Mouse (Mus musculus): ENCODE results near the gene Ace2. TPM values are rescaled to one million over a fixed set of nuclear protein-coding genes. Genes with fewer than 3 reads are reported as not detected.

Ace2 gene
- 0.19 and 0.26 TPM in 2 replicates for polyA plus RNA-seq (2012; rRNA removed)

- no peak for DNase-seq (ENCODE audit: low read depth)
- TF ChIP-seq POLR2A (IDR thresholded peaks at IDR 0.05; ENCODE audit: borderline replicate concordance, extremely low read depth, insufficient read depth, insufficient read length, poor library complexity, severe bottlenecking) (no peak), CTCF (IDR thresholded peaks at IDR 0.05; ENCODE audit: borderline replicate concordance, extremely low read depth, insufficient read depth, insufficient read length) (no peak)
Measured at GRCm38 (mm10) chrX:164139032-164139431, at the start of gene Ace2. TSS of gene Ace2 (plus strand) at chrX:164139332.

GRCm38 (mm10) chrX:164089916-164090315, 49.2 kb upstream of the Ace2 start:
- TF ChIP-seq CTCF (IDR thresholded peaks at IDR 0.05; ENCODE audit: borderline replicate concordance, extremely low read depth, insufficient read depth, insufficient read length) = no peak
- TF ChIP-seq POLR2A (IDR thresholded peaks at IDR 0.05; ENCODE audit: borderline replicate concordance, extremely low read depth, insufficient read depth, insufficient read length, poor library complexity, severe bottlenecking) = no peak
- DNase-seq (ENCODE audit: low read depth) = no peak

- no peak for DNase-seq (ENCODE audit: low read depth)
- no peak for TF ChIP-seq CTCF (IDR thresholded peaks at IDR 0.05; ENCODE audit: borderline replicate concordance, extremely low read depth, insufficient read depth, insufficient read length)
- TF ChIP-seq POLR2A (IDR thresholded peaks at IDR 0.05; ENCODE audit: borderline replicate concordance, extremely low read depth, insufficient read depth, insufficient read length, poor library complexity, severe bottlenecking) = no peak
Measured at GRCm38 (mm10) chrX:164092300-164093169, 46.6 kb upstream of the Ace2 start.

- no peak for DNase-seq (ENCODE audit: low read depth)
- TF ChIP-seq POLR2A (IDR thresholded peaks at IDR 0.05; ENCODE audit: borderline replicate concordance, extremely low read depth, insufficient read depth, insufficient read length, poor library complexity, severe bottlenecking) (no peak), CTCF (IDR thresholded peaks at IDR 0.05; ENCODE audit: borderline replicate concordance, extremely low read depth, insufficient read depth, insufficient read length) (no peak)
Measured at GRCm38 (mm10) chrX:164093435-164093834, 45.7 kb upstream of the Ace2 start.

GRCm38 (mm10) chrX:164095838-164096237, 43.3 kb upstream of the Ace2 start:
- DNase-seq (ENCODE audit: low read depth) = no peak
- TF ChIP-seq POLR2A (IDR thresholded peaks at IDR 0.05; ENCODE audit: borderline replicate concordance, extremely low read depth, insufficient read depth, insufficient read length, poor library complexity, severe bottlenecking) (no peak), CTCF (IDR thresholded peaks at IDR 0.05; ENCODE audit: borderline replicate concordance, extremely low read depth, insufficient read depth, insufficient read length) (no peak)

GRCm38 (mm10) chrX:164101483-164101882, 37.6 kb upstream of the Ace2 start:
- peak; percentile 12 for DNase-seq (ENCODE audit: low read depth)
- TF ChIP-seq POLR2A (IDR thresholded peaks at IDR 0.05; ENCODE audit: borderline replicate concordance, extremely low read depth, insufficient read depth, insufficient read length, poor library complexity, severe bottlenecking) = no peak
- TF ChIP-seq CTCF (IDR thresholded peaks at IDR 0.05; ENCODE audit: borderline replicate concordance, extremely low read depth, insufficient read depth, insufficient read length) = no peak

- DNase-seq (ENCODE audit: low read depth) = no peak
- TF ChIP-seq CTCF (IDR thresholded peaks at IDR 0.05; ENCODE audit: borderline replicate concordance, extremely low read depth, insufficient read depth, insufficient read length) (no peak), POLR2A (IDR thresholded peaks at IDR 0.05; ENCODE audit: borderline replicate concordance, extremely low read depth, insufficient read depth, insufficient read length, poor library complexity, severe bottlenecking) (no peak)
Measured at GRCm38 (mm10) chrX:164102198-164102597, 36.9 kb upstream of the Ace2 start.

GRCm38 (mm10) chrX:164102656-164103055, 36.5 kb upstream of the Ace2 start:
- peak; percentile 40 for DNase-seq (ENCODE audit: low read depth)
- TF ChIP-seq CTCF (IDR thresholded peaks at IDR 0.05; ENCODE audit: borderline replicate concordance, extremely low read depth, insufficient read depth, insufficient read length) (no peak), POLR2A (IDR thresholded peaks at IDR 0.05; ENCODE audit: borderline replicate concordance, extremely low read depth, insufficient read depth, insufficient read length, poor library complexity, severe bottlenecking) (no peak)

GRCm38 (mm10) chrX:164111146-164111545, 28.0 kb upstream of the Ace2 start:
- DNase-seq (ENCODE audit: low read depth) = no peak
- TF ChIP-seq CTCF (IDR thresholded peaks at IDR 0.05; ENCODE audit: borderline replicate concordance, extremely low read depth, insufficient read depth, insufficient read length) (no peak), POLR2A (IDR thresholded peaks at IDR 0.05; ENCODE audit: borderline replicate concordance, extremely low read depth, insufficient read depth, insufficient read length, poor library complexity, severe bottlenecking) (no peak)

- DNase-seq (ENCODE audit: low read depth) = no peak
- no peak for TF ChIP-seq CTCF (IDR thresholded peaks at IDR 0.05; ENCODE audit: borderline replicate concordance, extremely low read depth, insufficient read depth, insufficient read length)
Measured at GRCm38 (mm10) chrX:164113744-164114143, 25.4 kb upstream of the Ace2 start.

GRCm38 (mm10) chrX:164123942-164124341, 15.2 kb upstream of the Ace2 start:
- DNase-seq (ENCODE audit: low read depth) = no peak
- TF ChIP-seq POLR2A (IDR thresholded peaks at IDR 0.05; ENCODE audit: borderline replicate concordance, extremely low read depth, insufficient read depth, insufficient read length, poor library complexity, severe bottlenecking) (no peak), CTCF (IDR thresholded peaks at IDR 0.05; ENCODE audit: borderline replicate concordance, extremely low read depth, insufficient read depth, insufficient read length) (no peak)

- no peak for TF ChIP-seq POLR2A (IDR thresholded peaks at IDR 0.05; ENCODE audit: borderline replicate concordance, extremely low read depth, insufficient read depth, insufficient read length, poor library complexity, severe bottlenecking)
- no peak for TF ChIP-seq CTCF (IDR thresholded peaks at IDR 0.05; ENCODE audit: borderline replicate concordance, extremely low read depth, insufficient read depth, insufficient read length)
Measured at GRCm38 (mm10) chrX:164133531-164133930, 5.6 kb upstream of the Ace2 start.

More at GRCm38 (mm10) chrX:164133531-164133930, 5.6 kb upstream of the Ace2 start:
- no peak for DNase-seq (ENCODE audit: low read depth)

Data from brain, embryonic 14.5 days (tissue).